Mouse (Mus musculus): ENCODE results near the gene Frmd4a. TPM values are rescaled to one million over a fixed set of nuclear protein-coding genes. Genes with fewer than 3 reads are reported as not detected.

Gene Frmd4a
- total and polyA plus RNA-seq, 2 experiments from 2014 or later, result 40.7 to 55.8 TPM

DNA sequence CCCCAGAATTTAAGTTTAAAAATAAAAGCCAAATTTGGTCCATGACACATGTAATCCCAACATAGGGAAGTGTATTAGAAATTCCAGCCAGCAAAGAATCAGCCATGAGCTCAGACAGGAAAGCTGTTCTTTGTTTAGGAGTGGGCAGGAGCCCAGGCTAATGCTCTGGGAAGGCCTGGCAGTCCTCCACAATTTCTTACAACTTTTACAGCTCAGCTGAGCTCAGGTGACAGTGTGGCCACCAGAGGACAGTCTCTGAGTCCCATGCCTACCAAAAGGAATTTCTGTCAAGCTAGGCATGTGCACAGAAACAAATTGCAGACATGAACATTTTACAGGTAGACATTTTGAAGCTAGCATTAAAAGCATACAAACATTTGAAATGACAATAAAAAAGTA lies 457.0 kb downstream of the Frmd4a start:
- no peak overlapping the region for H3K4me3 ChIP-seq (ENCODE audit: low read length)
- ATAC-seq (no peak), DNase-seq (ENCODE audit: low spot score) (peak; percentile 54)
- H3K9ac ChIP-seq (replicated peaks; ENCODE audit: low read length), result no peak overlapping the region
- peak; percentile 41 for TF ChIP-seq CTCF (IDR thresholded peaks at IDR 0.05; ENCODE audit: low read depth)
- H3K9me3 ChIP-seq (ENCODE audit: low read length), result no peaks in the 10 kb centered on the region
- H3K4me2 ChIP-seq (ENCODE audit: low read depth, low read length), result no peak overlapping the region
- H3K27ac ChIP-seq, result no peak overlapping the region
- peaks cover 11% of the 10 kb centered on the region; the same call in 1 of the 2 replicates for H3K4me1 ChIP-seq (ENCODE audit: insufficient read depth, low read length)
- H3K36me3 ChIP-seq (ENCODE audit: insufficient read depth, low read length), result peaks cover 4% of the 10 kb centered on the region; the same call in 1 of the 2 replicates
- H3K27me3 ChIP-seq (ENCODE audit: insufficient read depth, low read length), result no peaks in the 10 kb centered on the region

DNA sequence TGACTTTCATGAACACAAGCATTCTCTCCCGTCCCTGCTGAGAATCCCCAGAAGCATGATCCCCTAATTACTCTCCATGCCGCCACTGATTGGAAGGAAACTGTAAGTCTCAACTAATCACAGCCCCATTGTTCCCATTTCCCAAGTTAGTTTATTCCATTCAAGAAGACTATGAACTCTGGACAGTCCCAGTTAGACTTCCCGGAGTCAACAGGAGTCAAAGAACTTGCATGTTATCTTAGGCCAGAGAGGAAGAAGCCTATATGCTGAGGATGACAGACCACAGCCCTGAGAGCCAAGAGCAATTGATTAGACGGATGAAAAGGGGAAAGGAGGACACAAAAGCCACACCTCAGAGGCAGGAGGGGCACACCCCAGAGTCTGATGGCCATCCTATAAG lies 458.5 kb downstream of the Frmd4a start:
- no peak overlapping the region for H3K9ac ChIP-seq (replicated peaks; ENCODE audit: low read length)
- H3K4me3 ChIP-seq (ENCODE audit: low read length), result no peak overlapping the region
- no peak overlapping the region for H3K4me2 ChIP-seq (ENCODE audit: low read depth, low read length)
- ATAC-seq, result no peak
- DNase-seq (ENCODE audit: low spot score), result no peak
- H3K36me3 ChIP-seq (ENCODE audit: insufficient read depth, low read length), result peaks cover 4% of the 10 kb centered on the region; the same call in 1 of the 2 replicates
- H3K27ac ChIP-seq, result no peak overlapping the region
- peaks cover 11% of the 10 kb centered on the region for H3K4me1 ChIP-seq (ENCODE audit: insufficient read depth, low read length)
- WGBS, result 64% methylated on average over 4 of the region's 4 CpGs
- no peak for TF ChIP-seq CTCF (IDR thresholded peaks at IDR 0.05; ENCODE audit: low read depth)
- no peaks in the 10 kb centered on the region for H3K27me3 ChIP-seq (ENCODE audit: insufficient read depth, low read length)
- no peaks in the 10 kb centered on the region for H3K9me3 ChIP-seq (ENCODE audit: low read length)

DNA sequence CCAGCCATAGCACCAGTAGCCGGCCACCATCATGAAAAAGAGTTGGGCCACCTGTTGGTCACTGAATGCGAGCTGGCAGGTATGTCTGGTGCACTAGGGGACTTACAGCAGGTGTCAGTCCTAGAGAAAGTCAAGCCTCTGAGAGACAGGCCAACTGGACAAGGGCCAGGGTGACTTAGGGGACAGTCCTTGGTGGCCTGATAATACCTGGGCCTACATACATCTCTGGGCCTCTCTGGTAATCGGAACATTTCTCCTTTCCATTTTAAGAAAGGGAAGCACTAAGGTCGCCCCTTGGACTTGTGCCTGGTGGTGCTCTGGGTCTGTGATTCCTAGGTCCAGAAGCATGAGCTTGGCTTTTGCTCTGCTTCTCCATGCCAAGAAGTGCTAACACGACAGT lies 459.1 kb downstream of the Frmd4a start:
- peaks cover 4% of the 10 kb centered on the region; the same call in 1 of the 2 replicates for H3K36me3 ChIP-seq (ENCODE audit: insufficient read depth, low read length)
- H3K27me3 ChIP-seq (ENCODE audit: insufficient read depth, low read length), result no peaks in the 10 kb centered on the region
- H3K4me3 ChIP-seq (ENCODE audit: low read length), result no peak overlapping the region
- DNase-seq (ENCODE audit: low spot score), result no peak
- H3K9me3 ChIP-seq (ENCODE audit: low read length), result no peaks in the 10 kb centered on the region
- ATAC-seq, result no peak
- no peak overlapping the region for H3K4me2 ChIP-seq (ENCODE audit: low read depth, low read length)
- H3K4me1 ChIP-seq (ENCODE audit: insufficient read depth, low read length), result peaks cover 11% of the 10 kb centered on the region
- H3K27ac ChIP-seq, result no peak overlapping the region
- H3K9ac ChIP-seq (replicated peaks; ENCODE audit: low read length), result no peak overlapping the region
- TF ChIP-seq CTCF (IDR thresholded peaks at IDR 0.05; ENCODE audit: low read depth), result no peak
- 80% methylated on average over 5 of the region's 5 CpGs for WGBS

GRCm38 (mm10) chr2:4477311-4477710 lies 459.8 kb downstream of the Frmd4a start:
- Histone ChIP-seq H3K36me3 (ENCODE audit: insufficient read depth, low read length) (peaks cover 4% of the 10 kb centered on the region; the same call in 1 of the 2 replicates), H3K27me3 (ENCODE audit: insufficient read depth, low read length) (no peaks in the 10 kb centered on the region), H3K4me2 (ENCODE audit: low read depth, low read length) (no peak overlapping the region), H3K27ac (no peak overlapping the region), H3K4me1 (ENCODE audit: insufficient read depth, low read length) (peaks cover 11% of the 10 kb centered on the region), H3K9ac (replicated peaks; ENCODE audit: low read length) (no peak overlapping the region), H3K4me3 (ENCODE audit: low read length) (no peak overlapping the region), H3K9me3 (ENCODE audit: low read length) (no peaks in the 10 kb centered on the region)
- no peak for TF ChIP-seq CTCF (IDR thresholded peaks at IDR 0.05; ENCODE audit: low read depth)
- ATAC-seq (no peak), DNase-seq (ENCODE audit: low spot score) (no peak)
- 82% methylated on average over 5 of the region's 5 CpGs for WGBS

GRCm38 (mm10) chr2:4480180-4480579 lies 462.7 kb downstream of the Frmd4a start:
- Histone ChIP-seq H3K9me3 (ENCODE audit: low read length) (no peaks in the 10 kb centered on the region), H3K4me2 (ENCODE audit: low read depth, low read length) (no peak overlapping the region), H3K4me3 (ENCODE audit: low read length) (no peak overlapping the region), H3K36me3 (ENCODE audit: insufficient read depth, low read length) (peaks cover 4% of the 10 kb centered on the region; the same call in 1 of the 2 replicates), H3K9ac (replicated peaks; ENCODE audit: low read length) (no peak overlapping the region), H3K27ac (0 out of 2 replicates have a peak overlapping the region, but pooled peaks have one; percentile 0), H3K4me1 (ENCODE audit: insufficient read depth, low read length) (no peaks in the 10 kb centered on the region; the same call in 1 of the 2 replicates), H3K27me3 (ENCODE audit: insufficient read depth, low read length) (no peaks in the 10 kb centered on the region)
- DNase-seq (ENCODE audit: low spot score) (no peak), ATAC-seq (0 out of 2 replicates have a peak, but pooled peaks have one; percentile 9)
- no peak for TF ChIP-seq CTCF (IDR thresholded peaks at IDR 0.05; ENCODE audit: low read depth)
- WGBS, result 91% methylated on average over 5 of the region's 5 CpGs

GRCm38 (mm10) chr2:4481154-4481553 lies 463.6 kb downstream of the Frmd4a start:
- peaks cover 4% of the 10 kb centered on the region; the same call in 1 of the 2 replicates for H3K36me3 ChIP-seq (ENCODE audit: insufficient read depth, low read length)
- H3K9ac ChIP-seq (replicated peaks; ENCODE audit: low read length), result no peak overlapping the region
- H3K9me3 ChIP-seq (ENCODE audit: low read length), result no peaks in the 10 kb centered on the region
- H3K4me2 ChIP-seq (ENCODE audit: low read depth, low read length), result no peak overlapping the region
- no peaks in the 10 kb centered on the region; the same call in 1 of the 2 replicates for H3K4me1 ChIP-seq (ENCODE audit: insufficient read depth, low read length)
- H3K4me3 ChIP-seq (ENCODE audit: low read length), result no peak overlapping the region
- ATAC-seq, result peak; percentile 74
- peak; percentile 58 for DNase-seq (ENCODE audit: low spot score)
- no peaks in the 10 kb centered on the region for H3K27me3 ChIP-seq (ENCODE audit: insufficient read depth, low read length)
- 60% methylated on average over 11 of the region's 11 CpGs for WGBS
- TF ChIP-seq CTCF (IDR thresholded peaks at IDR 0.05; ENCODE audit: low read depth), result no peak
- peak overlapping the region; percentile 45; the same call in 1 of the 2 replicates for H3K27ac ChIP-seq

DNA sequence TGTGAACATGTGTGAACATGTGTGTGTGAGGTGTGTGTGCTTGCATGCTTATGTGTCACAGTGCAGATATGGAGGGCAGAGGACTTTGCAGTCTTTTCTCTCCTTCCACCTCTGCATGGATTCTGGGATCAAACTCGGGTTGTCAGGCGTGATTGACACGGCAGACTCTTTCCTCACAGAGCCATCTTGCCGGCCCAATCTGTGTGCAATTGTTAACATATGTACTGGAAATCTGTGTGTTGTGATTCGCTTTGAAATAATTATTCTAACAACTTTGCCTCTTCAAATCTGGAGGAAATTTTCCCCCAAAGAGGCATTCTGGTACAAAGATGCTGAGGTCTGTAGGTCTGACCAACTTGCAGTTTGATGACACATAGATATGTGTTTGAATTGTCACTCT lies 468.7 kb downstream of the Frmd4a start:
- DNase-seq (ENCODE audit: low spot score) (no peak), ATAC-seq (no peak)
- Histone ChIP-seq H3K4me1 (ENCODE audit: insufficient read depth, low read length) (peaks cover 12% of the 10 kb centered on the region; the same call in 1 of the 2 replicates), H3K27me3 (ENCODE audit: insufficient read depth, low read length) (no peaks in the 10 kb centered on the region), H3K27ac (no peak overlapping the region), H3K4me3 (ENCODE audit: low read length) (no peak overlapping the region), H3K4me2 (ENCODE audit: low read depth, low read length) (no peak overlapping the region), H3K9me3 (ENCODE audit: low read length) (no peaks in the 10 kb centered on the region), H3K9ac (replicated peaks; ENCODE audit: low read length) (no peak overlapping the region), H3K36me3 (ENCODE audit: insufficient read depth, low read length) (no peaks in the 10 kb centered on the region; the same call in 1 of the 2 replicates)
- TF ChIP-seq CTCF (IDR thresholded peaks at IDR 0.05; ENCODE audit: low read depth), result no peak
- 81% methylated on average over 5 of the region's 5 CpGs for WGBS

Measured in hindbrain, postnatal 0 days (tissue).